Mouse (Mus musculus): ENCODE data around the gene Slco4c1. TPM values are rescaled to one million over a fixed set of nuclear protein-coding genes. Genes with fewer than 3 reads are reported as not detected.

Gene Slco4c1
- polyA plus RNA-seq, 1 experiment from 2014 or later, result 4.7 TPM

- H3K4me2 ChIP-seq, result no peak overlapping the region
- no peaks in the 10 kb centered on the region for H3K4me1 ChIP-seq (ENCODE audit: insufficient read depth)
- no peak for DNase-seq
- TF ChIP-seq CTCF (IDR thresholded peaks at IDR 0.05; ENCODE audit: low read depth), result no peak
- H3K36me3 ChIP-seq (ENCODE audit: insufficient read depth), result no peaks in the 10 kb centered on the region
- ATAC-seq (ENCODE audit: insufficient read depth), result no peak
- no peaks in the 10 kb centered on the region for H3K27me3 ChIP-seq (ENCODE audit: insufficient read depth, low read length)
- no peak overlapping the region for H3K9ac ChIP-seq
- H3K4me3 ChIP-seq (ENCODE audit: low read depth, low read length), result no peak overlapping the region
- H3K9me3 ChIP-seq (ENCODE audit: low read depth, low read length), result no peaks in the 10 kb centered on the region
- H3K27ac ChIP-seq (ENCODE audit: low read depth), result no peak overlapping the region
- WGBS, result 87% methylated on average over 5 of the region's 5 CpGs
Observed at GRCm38 (mm10) chr1:96773712-96774111, 98.3 kb downstream of the Slco4c1 start.

- no peak overlapping the region for H3K27ac ChIP-seq (ENCODE audit: low read depth)
- peak; percentile 59 for DNase-seq
Observed at GRCm38 (mm10) chr1:96770283-96770682, 101.7 kb downstream of the Slco4c1 start.

GRCm38 (mm10) chr1:96768264-96768663 is 103.7 kb downstream of the Slco4c1 start:
- Histone ChIP-seq H3K4me3 (ENCODE audit: low read depth, low read length) (no peak overlapping the region), H3K9me3 (ENCODE audit: low read depth, low read length) (no peaks in the 10 kb centered on the region), H3K27ac (ENCODE audit: low read depth) (no peak overlapping the region), H3K4me1 (ENCODE audit: insufficient read depth) (no peaks in the 10 kb centered on the region), H3K36me3 (ENCODE audit: insufficient read depth) (no peaks in the 10 kb centered on the region), H3K27me3 (ENCODE audit: insufficient read depth, low read length) (no peaks in the 10 kb centered on the region), H3K4me2 (no peak overlapping the region), H3K9ac (no peak overlapping the region)
- TF ChIP-seq CTCF (IDR thresholded peaks at IDR 0.05; ENCODE audit: low read depth), result peak; percentile 53
- DNase-seq, result peak; percentile 81
- 8% methylated on average over 4 of the region's 4 CpGs for WGBS
- peak; percentile 42; the same call in 1 of the 2 replicates for ATAC-seq (ENCODE audit: insufficient read depth)

More at GRCm38 (mm10) chr1:96770283-96770682, 101.7 kb downstream of the Slco4c1 start:
- H3K27me3 ChIP-seq (ENCODE audit: insufficient read depth, low read length), result no peaks in the 10 kb centered on the region
- no peak for TF ChIP-seq CTCF (IDR thresholded peaks at IDR 0.05; ENCODE audit: low read depth)
- no peaks in the 10 kb centered on the region for H3K9me3 ChIP-seq (ENCODE audit: low read depth, low read length)
- 38% methylated on average over 1 of the region's 1 CpGs for WGBS
- no peak overlapping the region for H3K4me3 ChIP-seq (ENCODE audit: low read depth, low read length)
- ATAC-seq (ENCODE audit: insufficient read depth), result peak; percentile 79; the same call in 1 of the 2 replicates
- no peaks in the 10 kb centered on the region for H3K4me1 ChIP-seq (ENCODE audit: insufficient read depth)
- H3K36me3 ChIP-seq (ENCODE audit: insufficient read depth), result no peaks in the 10 kb centered on the region
- no peak overlapping the region for H3K9ac ChIP-seq
- no peak overlapping the region for H3K4me2 ChIP-seq

- H3K4me3 ChIP-seq (ENCODE audit: low read depth, low read length), result no peak overlapping the region
- 5% methylated on average over 1 of the region's 1 CpGs for WGBS
- H3K4me2 ChIP-seq, result no peak overlapping the region
- no peak overlapping the region for H3K27ac ChIP-seq (ENCODE audit: low read depth)
- no peak for ATAC-seq (ENCODE audit: insufficient read depth)
- no peaks in the 10 kb centered on the region for H3K36me3 ChIP-seq (ENCODE audit: insufficient read depth)
- no peaks in the 10 kb centered on the region for H3K9me3 ChIP-seq (ENCODE audit: low read depth, low read length)
- H3K27me3 ChIP-seq (ENCODE audit: insufficient read depth, low read length), result no peaks in the 10 kb centered on the region
- no peak for DNase-seq
- H3K9ac ChIP-seq, result no peak overlapping the region
- TF ChIP-seq CTCF (IDR thresholded peaks at IDR 0.05; ENCODE audit: low read depth), result no peak
- H3K4me1 ChIP-seq (ENCODE audit: insufficient read depth), result no peaks in the 10 kb centered on the region
Observed at GRCm38 (mm10) chr1:96766535-96766934, 105.4 kb downstream of the Slco4c1 start.
